Mouse (Mus musculus): ENCODE results near the gene Hoxa9.

GRCm38 (mm10) chr6:52251177-52251879 is 20.4 kb upstream of the Hoxa9 start:
- TF ChIP-seq CTCF (IDR thresholded peaks at IDR 0.05; ENCODE audit: borderline replicate concordance, insufficient read depth, low read length) (no peak), POLR2A (IDR thresholded peaks at IDR 0.05; ENCODE audit: low read depth, low read length) (no peak)
